Mouse (Mus musculus) megakaryocyte progenitor cell, adult 5-6 weeks (primary cell): Measurements from ENCODE around the gene Lhx8. TPM values are rescaled to one million over a fixed set of nuclear protein-coding genes. Genes with fewer than 3 reads are reported as not detected.

Experiments
- ATAC-seq: replicated peaks from 2 replicates; pipeline ENCODE4 v1.8.0; 2016; ENCODE audit warnings: mild to moderate bottlenecking, moderate TSS enrichment, inconsistent platforms; ENCODE audit not compliant: poor library complexity
- total RNA-seq, 2 experiments: library from RNA; stranded (forward) in 1 of 2; stranded (reverse) in 1 of 2; fragments of 157-497, 149-512 nt in 1 of 2; fragments of 200-1000 nt in 1 of 2; gene quantifications; 2 replicates each; pipeline versions ENCODE4 v1.2.3 to v1.2.4; 2015 to 2017

The Lhx8 gene
- not detected in 2 replicates for total RNA-seq (2015)
- total RNA-seq (2017) = not detected in 2 replicates

DNA sequence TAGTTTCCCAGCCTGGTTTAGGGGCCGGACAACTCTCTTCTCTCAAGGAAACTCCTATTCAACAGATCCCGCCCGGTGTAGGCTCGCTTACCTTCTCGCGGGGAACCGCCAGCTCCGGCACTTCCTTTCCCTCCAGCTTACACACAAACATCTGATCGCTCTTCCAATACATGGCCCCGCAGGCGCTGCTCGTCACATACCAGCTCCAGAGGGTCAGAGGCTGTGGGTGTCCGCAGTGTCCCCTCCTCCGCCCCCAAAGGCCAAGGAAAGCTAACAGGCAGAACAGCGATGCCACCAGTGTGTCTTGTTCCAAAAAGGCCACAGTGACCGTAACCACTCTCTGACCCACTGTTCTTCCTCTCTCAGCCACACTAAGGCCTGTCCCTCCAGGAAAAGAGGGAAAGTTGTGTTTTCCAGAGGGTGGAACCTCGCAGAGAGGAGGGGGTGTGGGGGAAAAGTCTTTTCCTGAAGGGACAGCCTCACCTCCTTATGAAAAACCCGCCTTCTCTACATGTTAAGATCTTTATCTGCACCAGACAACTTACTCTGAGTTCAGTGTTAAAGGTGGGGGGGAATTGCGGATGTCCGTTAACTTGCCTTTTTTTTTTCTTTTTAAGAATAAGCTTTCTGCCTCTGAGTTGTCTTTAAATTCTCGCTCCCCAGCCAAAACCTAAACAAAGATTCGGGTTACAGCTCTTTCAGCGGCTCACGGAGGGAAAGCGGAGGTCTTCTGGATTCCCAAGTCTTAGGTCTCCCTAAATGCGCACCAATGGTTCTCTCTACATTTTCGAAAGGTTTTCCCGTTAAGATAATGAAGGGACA is at the start of gene Lhx8:
Gene Lhx8 (minus strand): TSS at position 479 of the 822 bp plus-strand sequence.
- ATAC-seq = no peak

DNA sequence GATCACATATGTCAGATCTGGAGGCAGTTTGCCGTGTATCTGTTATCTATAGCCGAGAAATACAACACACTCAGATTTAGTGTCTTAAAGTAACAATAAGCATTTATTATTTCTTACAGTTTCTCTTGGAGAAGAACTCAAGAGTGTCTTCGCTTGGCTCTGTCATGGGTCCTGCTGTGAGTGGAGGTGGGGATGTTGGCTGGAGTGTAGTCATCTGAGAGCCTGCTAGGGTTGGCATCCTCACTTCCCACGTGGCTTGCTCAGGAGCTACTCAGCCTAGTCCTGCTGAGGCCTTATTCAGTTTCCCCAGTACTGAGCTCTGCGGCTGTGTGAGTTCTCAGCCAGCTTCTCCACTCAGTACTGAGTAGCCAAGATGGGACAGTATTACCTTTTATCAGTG is 43.1 kb upstream of the Lhx8 start:
- ATAC-seq = no peak

DNA sequence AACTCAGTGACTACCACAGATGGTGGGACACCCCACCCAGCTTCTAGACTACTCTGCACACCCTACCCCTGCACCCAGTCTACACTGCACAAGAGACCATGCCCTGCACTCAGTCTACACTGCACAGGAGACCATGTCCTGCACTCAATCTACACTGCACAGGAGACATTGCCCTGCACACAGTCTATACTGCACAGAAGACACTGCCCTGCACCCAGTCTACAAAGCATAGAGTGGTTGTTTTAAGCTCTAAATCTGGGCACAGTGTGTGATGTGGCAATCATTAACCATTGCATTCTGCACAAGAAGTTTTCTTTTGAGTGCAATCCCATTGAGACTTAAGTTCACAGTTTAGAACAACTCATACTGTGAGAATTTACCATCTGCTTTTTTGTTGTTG is 42.2 kb upstream of the Lhx8 start:
- no peak for ATAC-seq

DNA sequence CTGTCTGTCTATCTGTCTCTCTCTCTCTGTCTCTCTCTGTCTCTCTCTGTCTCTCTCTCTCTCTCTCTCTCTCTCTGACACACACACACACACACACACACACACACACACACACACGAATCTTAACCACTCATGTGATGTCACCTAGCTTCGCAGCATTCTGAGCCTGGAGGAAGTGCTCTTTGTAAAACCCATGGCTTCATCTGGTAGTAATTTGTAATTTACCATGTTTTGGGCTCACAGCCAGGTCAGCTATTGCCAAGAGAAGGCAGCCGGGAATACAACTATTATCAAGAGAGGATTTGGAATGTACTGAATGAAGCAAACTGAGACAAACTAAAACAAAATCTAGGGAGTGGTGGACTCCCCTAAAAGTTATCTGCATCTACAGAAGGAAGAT is 36.9 kb upstream of the Lhx8 start:
- ATAC-seq = no peak

DNA sequence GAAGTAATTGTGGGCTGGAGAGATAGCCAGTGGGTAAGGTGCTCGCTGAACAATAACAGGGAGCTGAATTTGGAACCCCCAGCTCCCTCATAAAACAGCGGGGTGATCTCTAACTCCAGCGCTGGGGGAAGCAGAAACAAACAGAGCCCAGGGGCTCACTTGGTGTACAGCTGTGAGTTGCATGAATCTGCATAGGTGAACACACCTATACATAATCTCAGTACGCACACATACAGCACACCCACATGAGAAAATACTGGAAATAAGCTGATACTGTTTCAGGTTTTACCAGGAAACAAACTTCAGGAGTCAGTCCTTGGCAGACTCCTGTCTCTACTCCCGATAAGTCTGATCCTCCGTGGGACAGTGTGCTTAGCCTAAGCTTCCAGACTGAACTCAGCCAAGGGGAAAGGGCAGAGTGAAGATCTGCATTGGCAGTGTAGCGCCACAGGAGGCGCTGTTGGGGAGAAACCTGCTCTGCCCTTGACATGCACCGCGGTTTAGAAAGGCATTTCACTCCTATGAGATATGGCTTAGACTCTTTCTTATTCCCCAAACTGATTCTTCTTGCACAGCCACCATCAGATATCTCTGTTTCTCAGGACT is 34.2 kb upstream of the Lhx8 start:
- ATAC-seq = peak; percentile 77

DNA sequence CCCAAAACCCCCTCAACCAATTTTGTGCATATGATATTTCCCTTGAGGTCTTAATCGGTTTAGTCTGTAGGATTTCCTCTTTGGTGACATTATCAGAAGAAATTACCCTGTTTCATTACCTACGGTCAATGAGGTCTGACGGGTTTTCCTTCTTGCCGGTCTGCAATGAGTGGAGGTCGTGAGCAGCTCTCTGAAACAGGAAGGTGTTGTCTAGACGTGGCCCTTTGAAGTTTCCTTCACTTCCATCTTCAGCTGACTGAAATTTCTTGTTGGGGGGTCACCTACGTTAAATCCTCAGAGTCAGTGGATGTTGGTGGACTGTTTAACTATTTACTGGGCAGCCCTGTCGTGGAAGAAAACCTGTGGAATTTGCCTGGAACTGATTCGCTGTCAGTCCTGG is 33.0 kb upstream of the Lhx8 start:
- ATAC-seq = no peak

DNA sequence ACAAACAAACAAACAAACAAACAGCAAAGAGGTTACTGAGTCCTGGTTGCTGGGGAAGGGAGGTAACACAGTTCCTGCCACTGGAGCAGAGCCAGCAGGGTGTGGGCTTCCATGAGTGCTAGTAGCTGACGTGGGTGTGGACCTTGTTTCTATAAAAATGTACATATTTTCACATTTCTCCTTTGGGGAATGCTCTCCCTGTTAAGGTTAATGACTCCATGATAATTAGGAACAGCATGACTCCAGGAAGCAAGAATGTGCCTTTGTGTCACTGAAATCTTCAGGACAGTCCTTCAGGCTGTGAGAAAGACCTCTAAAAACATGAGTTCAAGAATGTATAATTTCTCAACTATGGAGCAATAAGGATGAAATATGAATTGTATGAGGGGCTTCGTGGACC is 28.8 kb upstream of the Lhx8 start:
- no peak for ATAC-seq

DNA sequence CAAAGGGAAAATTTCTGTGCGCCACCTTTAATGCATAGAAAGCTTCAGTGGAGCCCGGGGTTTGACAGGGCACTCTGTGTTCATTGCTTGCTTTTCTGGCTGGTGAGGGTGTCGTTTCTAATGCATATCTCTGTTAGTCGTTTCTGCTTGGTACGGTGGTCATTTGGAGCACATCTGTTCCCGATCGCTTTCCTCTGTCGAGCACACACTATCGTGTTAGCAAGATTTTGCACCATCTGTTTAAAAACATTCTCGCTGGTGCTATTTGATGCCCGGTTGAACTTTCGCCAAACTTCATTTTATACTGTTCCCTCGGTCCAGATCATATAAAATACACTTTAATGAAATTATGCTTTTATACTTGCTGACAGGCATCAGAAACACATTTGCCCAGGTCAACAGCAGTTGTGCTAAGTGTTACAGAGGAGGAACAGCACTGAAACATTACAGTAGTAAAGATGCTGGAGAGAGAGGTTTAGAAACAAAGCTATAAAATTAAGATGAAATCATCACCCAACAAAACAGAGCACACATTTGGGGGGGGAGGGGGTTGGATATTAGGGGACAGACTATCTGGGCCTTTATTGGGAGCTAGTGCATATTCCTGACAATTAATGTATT is 9.9 kb upstream of the Lhx8 start:
- ATAC-seq = no peak

DNA sequence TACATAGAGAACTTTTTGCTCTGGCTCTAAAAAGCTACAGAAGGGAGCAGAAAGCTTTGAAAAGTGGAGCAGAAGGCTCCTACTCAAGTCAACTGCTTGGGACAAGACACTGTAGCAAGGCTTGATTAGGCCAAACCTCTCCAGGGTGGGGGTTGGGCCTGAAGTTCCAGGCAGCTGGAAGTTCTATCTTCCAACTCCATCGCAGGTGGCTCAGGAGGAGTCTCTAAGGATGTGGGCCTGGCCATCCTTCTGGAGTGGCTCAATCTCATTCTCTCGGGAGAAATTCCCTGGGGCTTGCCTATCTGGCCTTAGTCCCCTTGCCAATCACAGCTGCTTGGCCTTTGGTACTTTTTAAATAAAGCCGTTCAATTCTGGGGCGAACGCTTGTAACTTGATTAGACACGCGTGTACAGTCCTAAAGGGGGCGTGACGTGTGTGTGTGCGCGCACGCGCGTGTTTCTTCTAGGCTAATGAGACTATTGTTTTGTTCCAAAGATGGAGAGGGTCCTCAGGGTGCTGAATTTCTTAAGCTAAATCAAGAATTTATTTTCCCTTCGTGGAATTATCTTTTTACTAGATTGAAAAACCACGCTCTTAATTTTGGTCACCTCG is 9.3 kb upstream of the Lhx8 start:
- no peak for ATAC-seq

DNA sequence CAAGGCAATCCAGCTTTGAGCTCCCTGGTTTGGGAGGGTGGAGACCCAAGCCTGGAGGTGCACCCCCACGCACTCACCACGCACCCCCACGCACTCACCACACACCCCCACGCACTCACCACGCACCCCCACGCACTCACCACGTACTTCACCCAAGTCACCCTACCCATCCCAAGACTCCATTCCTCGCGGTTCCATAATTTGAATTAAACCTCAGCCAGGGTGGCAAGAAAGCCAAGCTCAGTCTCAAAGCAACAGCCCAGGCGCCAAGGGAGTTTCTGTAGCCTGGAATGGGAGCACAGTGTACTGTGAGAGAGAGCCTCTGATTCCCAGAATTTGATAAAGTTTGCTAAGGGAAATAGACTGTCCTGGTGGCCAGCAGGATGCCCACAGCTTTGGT is 4.3 kb upstream of the Lhx8 start:
- no peak for ATAC-seq

DNA sequence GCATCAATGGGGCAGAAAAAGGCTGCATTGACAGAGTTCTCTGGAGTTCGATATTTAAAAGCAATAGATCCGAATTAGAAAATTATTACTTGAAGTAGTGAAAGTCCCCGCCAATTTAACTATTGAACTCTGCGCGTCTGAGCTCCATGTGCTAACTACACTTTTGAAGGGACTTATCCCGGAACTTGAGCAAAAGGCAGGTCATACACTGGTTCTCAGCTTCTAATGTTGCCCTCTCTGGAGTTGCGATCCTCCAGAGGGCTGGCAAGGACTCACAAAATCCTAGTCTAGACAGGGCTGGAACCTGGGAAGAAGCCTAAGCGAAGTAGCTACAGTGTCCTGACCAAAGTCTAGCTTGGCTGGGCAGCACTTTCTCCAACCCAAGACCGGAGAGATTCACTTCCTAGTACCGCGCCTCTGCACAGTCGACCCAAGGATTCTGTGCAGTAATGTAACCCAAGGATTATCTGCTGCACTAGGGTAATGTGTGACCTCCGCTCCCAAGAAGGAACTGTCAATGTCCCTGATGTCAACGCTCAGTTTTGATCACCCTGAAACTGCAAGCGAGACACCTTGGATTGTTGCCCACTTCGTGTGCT is 3.0 kb upstream of the Lhx8 start:
- no peak for ATAC-seq

DNA sequence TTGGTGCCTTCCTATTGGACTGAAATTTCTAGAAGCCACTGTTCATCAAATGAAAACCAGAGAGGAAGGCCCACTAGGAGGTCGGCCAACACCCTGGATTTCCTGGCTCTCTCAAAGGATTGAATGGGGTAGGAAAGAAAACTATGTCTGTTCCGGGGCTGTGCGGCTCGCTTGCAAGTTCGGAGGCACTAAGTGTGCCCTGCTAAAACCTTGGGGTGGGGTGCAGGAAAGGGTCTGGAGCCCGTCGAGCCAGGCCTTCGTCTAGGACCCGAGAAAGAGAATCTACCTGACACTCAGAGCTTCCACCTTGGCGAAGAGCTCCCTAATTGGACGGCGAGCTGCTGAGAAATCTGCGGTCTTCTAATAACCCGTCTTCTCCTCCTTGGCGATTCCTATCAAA is 2.5 kb upstream of the Lhx8 start:
- no peak for ATAC-seq

DNA sequence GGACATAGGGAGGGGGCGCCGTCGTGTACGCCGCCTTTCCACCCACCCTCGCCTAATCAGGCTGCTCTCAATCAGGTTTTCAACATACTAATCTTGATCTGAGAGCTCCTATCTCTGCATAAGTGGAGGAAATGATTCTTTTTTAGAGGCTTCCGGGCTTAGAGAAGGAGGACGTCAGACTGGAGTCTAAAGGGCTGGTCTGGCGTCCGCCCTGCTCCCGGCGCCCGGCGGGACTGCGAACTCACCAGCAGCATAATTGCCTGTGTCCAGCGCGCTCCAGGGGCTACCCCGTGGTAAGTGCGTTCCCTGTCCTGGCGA is 1.7 kb upstream of the Lhx8 start:
- peak; percentile 24; the same call in 1 of the 2 replicates for ATAC-seq

DNA sequence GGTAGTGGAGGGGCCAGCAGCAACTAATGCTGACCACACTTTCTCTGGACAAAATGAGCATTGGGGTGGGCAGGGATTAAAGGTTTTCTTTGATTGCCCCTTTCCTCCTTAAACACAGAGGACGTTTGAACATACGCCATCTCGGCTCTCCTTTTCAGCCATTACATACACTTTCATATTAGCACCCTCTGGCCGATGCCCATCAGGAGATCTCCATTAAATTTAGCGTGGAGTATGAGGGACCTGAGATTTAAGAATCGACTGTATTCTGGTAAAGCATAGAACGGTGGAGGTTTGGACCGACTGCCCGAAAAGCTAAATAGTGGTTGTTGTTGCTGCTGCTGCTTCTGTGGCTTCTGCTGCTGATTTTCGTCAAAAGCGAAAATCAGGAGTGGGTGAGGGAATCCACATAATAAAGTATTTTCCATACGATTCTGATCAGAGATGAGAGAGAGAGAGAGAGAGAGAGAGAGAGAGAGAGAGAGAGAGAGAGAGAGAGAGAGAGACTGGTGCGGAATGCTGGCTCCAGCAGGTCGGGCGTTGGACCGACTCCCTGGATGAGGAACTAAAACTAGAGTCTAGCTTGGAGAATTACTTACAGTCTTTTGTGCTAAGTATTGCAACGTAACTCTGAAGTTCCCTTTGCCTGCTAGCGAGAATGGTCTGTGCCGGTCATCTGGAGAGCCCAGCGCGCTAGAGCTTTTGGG is 1.2 kb upstream of the Lhx8 start:
- peak; percentile 66 for ATAC-seq

DNA sequence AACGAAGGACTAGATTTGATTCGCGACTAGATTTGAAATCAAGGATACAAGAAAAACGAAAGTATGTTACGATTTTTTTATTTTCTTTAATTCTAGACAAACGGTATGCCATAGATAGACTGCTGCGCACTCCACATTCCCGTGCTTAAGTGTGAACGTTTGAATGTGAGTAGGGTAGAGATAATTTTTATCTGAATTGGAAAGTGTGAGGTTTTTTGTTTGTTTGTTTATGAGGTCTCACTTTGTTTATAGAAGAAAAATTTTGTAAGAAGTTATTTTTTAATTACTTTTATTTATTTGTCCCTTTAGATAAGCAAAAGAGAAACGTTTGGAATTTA is 513 bp upstream of the Lhx8 start:
- ATAC-seq = no peak

DNA sequence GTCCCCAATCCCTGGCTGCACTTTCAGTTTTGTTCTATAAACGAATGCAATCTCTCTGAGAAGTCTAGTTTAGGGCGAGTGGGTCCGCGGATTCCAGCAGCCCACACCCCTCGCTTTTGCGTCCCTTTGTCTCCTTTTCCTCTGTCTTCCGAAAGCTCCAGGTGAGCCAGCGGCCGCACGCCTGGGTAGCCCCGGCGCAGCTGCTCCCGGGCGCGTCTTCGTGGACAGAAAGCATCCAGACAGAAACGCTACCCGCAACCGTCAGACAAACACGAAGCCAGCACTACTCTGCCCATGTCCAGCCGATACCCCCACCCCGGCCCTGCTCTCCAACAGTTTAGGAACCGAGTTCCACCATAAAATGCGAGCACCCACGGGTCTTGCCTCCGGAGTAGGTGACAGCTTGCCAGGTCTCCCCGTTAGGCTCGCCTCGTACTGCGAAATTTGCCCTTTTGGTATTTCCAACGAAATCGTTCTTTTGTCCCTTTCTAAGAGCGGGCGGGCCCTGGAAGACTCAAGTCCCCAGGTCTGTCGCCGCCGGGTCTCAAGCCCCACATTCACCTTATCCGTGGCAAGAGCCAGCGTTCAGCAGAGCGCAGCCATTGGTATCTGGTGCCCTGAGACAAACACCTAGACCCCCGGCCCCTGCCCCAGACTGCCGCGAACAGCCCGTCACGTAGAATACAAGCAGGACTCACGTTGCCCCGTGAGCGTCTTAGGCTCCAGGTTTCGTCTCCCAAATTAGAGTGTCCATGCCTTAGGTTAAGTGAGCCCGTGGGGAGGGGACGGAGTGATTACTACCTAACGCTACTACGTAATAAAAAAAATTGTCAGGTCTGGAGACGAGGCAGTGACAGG is 907 bp downstream of the Lhx8 start:
- ATAC-seq = no peak

DNA sequence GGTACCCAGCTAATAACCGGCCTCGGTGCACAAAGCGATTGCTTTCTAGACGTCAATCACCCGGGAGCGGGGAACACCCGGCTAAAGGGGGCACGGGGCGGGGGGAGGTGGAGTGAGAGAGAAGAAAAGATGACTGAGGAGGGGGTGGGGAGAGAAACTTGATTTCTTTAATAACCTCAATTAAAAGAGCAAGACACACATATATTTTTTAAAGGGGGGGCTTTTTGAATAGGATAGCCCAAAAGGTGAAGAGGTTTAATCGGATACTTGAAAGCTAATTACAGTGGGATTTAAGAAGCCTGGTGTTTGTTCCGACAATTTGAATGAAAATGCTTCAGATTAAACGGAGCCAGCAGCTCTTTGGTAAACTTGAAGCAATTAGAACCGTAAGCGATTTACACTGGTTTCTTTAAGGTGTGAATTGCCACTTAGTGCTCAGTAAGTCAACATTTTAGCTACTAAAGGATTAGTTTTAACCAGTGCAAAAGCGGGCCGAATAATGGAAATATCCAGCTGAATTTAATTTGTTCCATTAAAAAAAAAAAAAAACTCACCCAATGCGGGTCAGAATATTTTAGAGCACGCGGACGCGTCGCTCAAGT is 1.6 kb downstream of the Lhx8 start:
- ATAC-seq = no peak

DNA sequence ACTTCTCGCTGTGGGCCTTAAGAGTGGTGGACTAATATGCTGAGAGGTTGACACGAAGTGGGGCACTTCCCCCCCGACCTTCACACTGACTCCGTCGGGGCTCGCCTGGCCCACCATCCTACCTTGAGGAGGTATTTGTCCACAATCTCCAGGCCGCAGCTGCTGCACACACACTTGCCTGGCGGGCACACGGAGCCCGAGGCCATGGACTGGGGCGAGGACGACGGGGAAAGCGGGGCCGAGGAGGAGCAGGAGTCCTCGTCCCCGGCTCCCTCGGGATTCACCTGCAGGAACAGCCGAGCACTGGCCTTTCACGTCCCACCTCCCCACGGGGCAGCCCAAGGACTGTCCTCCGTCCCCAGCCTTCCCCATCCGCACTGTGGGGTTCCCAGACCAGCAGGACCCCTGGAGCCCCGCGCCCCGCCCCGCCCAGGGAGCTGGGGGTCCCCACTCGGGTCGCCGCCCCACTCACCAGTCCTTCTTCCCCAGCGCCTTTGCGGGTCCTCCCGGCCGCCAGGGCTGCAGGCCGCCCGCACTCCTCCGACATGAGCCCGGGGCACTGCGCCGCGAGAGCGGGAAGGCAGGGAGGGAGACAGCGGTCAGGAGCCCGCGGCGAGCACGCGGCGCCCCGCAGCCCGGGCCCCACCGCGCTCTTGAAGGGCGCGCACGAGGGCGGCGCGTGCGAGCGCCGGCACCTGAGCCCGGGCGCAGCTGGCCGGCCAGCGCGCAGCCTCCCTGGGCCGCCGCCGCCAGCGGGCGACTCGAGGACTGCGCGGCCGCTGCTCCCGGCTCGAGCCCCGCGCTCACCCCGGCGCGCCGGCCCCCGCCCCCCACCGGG is 2.4 kb downstream of the Lhx8 start:
- no peak for ATAC-seq
